Mouse (Mus musculus): ENCODE results near the gene Vangl1. TPM values are rescaled to one million over a fixed set of nuclear protein-coding genes. Genes with fewer than 3 reads are reported as not detected.

Gene Vangl1
- polyA plus RNA-seq, 2 experiments = 62.2 to 62.8 TPM

- Histone ChIP-seq H3K36me3 (replicated peaks; ENCODE audit: control insufficient read depth, insufficient read depth, low read depth) (no peaks in the 10 kb centered on the region), H3K9ac (replicated peaks) (no peak overlapping the region), H3K27ac (no peak overlapping the region), H3K4me3 (ENCODE audit: insufficient read depth in 1 of 2, low read depth in 2 of 2, low read length in 2 of 2) (no peak overlapping the region), H3K4me2 (ENCODE audit: low read depth) (no peak overlapping the region), H3K4me1 (replicated peaks; ENCODE audit: control insufficient read depth in 2 of 2, insufficient read depth in 2 of 2, low read length in 1 of 2) (peaks cover 0 to 21% of the 10 kb centered on the region in 2 experiments; a peak in 2 of 4 replicates), H3K9me3 (ENCODE audit: control insufficient read depth, low read length) (no peaks in the 10 kb centered on the region), H3K27me3 (ENCODE audit: control insufficient read depth, insufficient read depth, low read length) (peaks cover 15% of the 10 kb centered on the region)
- DNase-seq (ENCODE audit: low read depth in 3 of 3, low spot score in 3 of 3) = no peak
- ATAC-seq (ENCODE audit: insufficient read depth) = no peak
- no peak for TF ChIP-seq EP300 (IDR thresholded peaks at IDR 0.05; ENCODE audit: low read depth)
- TF ChIP-seq CTCF (IDR thresholded peaks at IDR 0.05; ENCODE audit: low read depth) = no peak
- WGBS (ENCODE audit: insufficient replicate concordance) = 70% methylated on average over 3 of the region's 3 CpGs
Observed at GRCm38 (mm10) chr3:102191575-102191974, 12.9 kb downstream of the Vangl1 start.

- TF ChIP-seq EP300 (IDR thresholded peaks at IDR 0.05; ENCODE audit: low read depth) (no peak), CTCF (IDR thresholded peaks at IDR 0.05; ENCODE audit: low read depth) (no peak)
- H3K36me3 ChIP-seq (replicated peaks; ENCODE audit: control insufficient read depth, insufficient read depth, low read depth) = no peaks in the 10 kb centered on the region
- peaks cover 15% of the 10 kb centered on the region for H3K27me3 ChIP-seq (ENCODE audit: control insufficient read depth, insufficient read depth, low read length)
- no peak overlapping the region for H3K27ac ChIP-seq
- ATAC-seq (ENCODE audit: insufficient read depth) (no peak), DNase-seq (ENCODE audit: low read depth in 3 of 3, low spot score in 3 of 3) (no peak)
- H3K9ac ChIP-seq (replicated peaks) = no peak overlapping the region
- peaks cover 0 to 21% of the 10 kb centered on the region in 2 experiments; a peak in 2 of 4 replicates for H3K4me1 ChIP-seq (replicated peaks; ENCODE audit: control insufficient read depth in 2 of 2, insufficient read depth in 2 of 2, low read length in 1 of 2)
- no peaks in the 10 kb centered on the region for H3K9me3 ChIP-seq (ENCODE audit: control insufficient read depth, low read length)
- no peak overlapping the region for H3K4me2 ChIP-seq (ENCODE audit: low read depth)
- no peak overlapping the region for H3K4me3 ChIP-seq (ENCODE audit: insufficient read depth in 1 of 2, low read depth in 2 of 2, low read length in 2 of 2)
Observed at GRCm38 (mm10) chr3:102190642-102191041, 13.9 kb downstream of the Vangl1 start.

- Histone ChIP-seq H3K4me2 (ENCODE audit: low read depth) (no peak overlapping the region), H3K27ac (no peak overlapping the region), H3K4me1 (replicated peaks; ENCODE audit: control insufficient read depth in 2 of 2, insufficient read depth in 2 of 2, low read length in 1 of 2) (peaks cover 0 to 16% of the 10 kb centered on the region in 2 experiments; a peak in 2 of 4 replicates), H3K36me3 (replicated peaks; ENCODE audit: control insufficient read depth, insufficient read depth, low read depth) (no peaks in the 10 kb centered on the region), H3K9ac (replicated peaks) (no peak overlapping the region), H3K4me3 (ENCODE audit: insufficient read depth in 1 of 2, low read depth in 2 of 2, low read length in 2 of 2) (no peak overlapping the region), H3K27me3 (ENCODE audit: control insufficient read depth, insufficient read depth, low read length) (peaks cover 15% of the 10 kb centered on the region), H3K9me3 (ENCODE audit: control insufficient read depth, low read length) (no peaks in the 10 kb centered on the region)
- 40% methylated on average over 4 of the region's 4 CpGs for WGBS (ENCODE audit: insufficient replicate concordance)
- DNase-seq (ENCODE audit: low read depth in 3 of 3, low spot score in 3 of 3) = no peak
- TF ChIP-seq EP300 (IDR thresholded peaks at IDR 0.05; ENCODE audit: low read depth) (no peak), CTCF (IDR thresholded peaks at IDR 0.05; ENCODE audit: low read depth) (no peak)
- no peak for ATAC-seq (ENCODE audit: insufficient read depth)
Observed at GRCm38 (mm10) chr3:102190015-102190414, 14.5 kb downstream of the Vangl1 start.

GRCm38 (mm10) chr3:102188972-102189371 is 15.5 kb downstream of the Vangl1 start:
- H3K36me3 ChIP-seq (replicated peaks; ENCODE audit: control insufficient read depth, insufficient read depth, low read depth) = no peaks in the 10 kb centered on the region
- no peaks in the 10 kb centered on the region for H3K9me3 ChIP-seq (ENCODE audit: control insufficient read depth, low read length)
- H3K4me3 ChIP-seq (ENCODE audit: insufficient read depth in 1 of 2, low read depth in 2 of 2, low read length in 2 of 2) = no peak overlapping the region
- DNase-seq (ENCODE audit: low read depth in 3 of 3, low spot score in 3 of 3) (no peak), ATAC-seq (ENCODE audit: insufficient read depth) (no peak)
- no peak overlapping the region for H3K4me2 ChIP-seq (ENCODE audit: low read depth)
- no peak overlapping the region for H3K27ac ChIP-seq
- 66% methylated on average over 6 of the region's 6 CpGs for WGBS (ENCODE audit: insufficient replicate concordance)
- H3K27me3 ChIP-seq (ENCODE audit: control insufficient read depth, insufficient read depth, low read length) = peaks cover 6% of the 10 kb centered on the region; the same call in 1 of the 2 replicates
- H3K9ac ChIP-seq (replicated peaks) = no peak overlapping the region
- peaks cover 0 to 9% of the 10 kb centered on the region in 2 experiments; a peak in 1 of 4 replicates for H3K4me1 ChIP-seq (replicated peaks; ENCODE audit: control insufficient read depth in 2 of 2, insufficient read depth in 2 of 2, low read length in 1 of 2)
- TF ChIP-seq CTCF (IDR thresholded peaks at IDR 0.05; ENCODE audit: low read depth) = no peak
- TF ChIP-seq EP300 (IDR thresholded peaks at IDR 0.05; ENCODE audit: low read depth) = no peak

- DNase-seq (ENCODE audit: low read depth in 3 of 3, low spot score in 3 of 3) (no peak), ATAC-seq (ENCODE audit: insufficient read depth) (no peak)
- Histone ChIP-seq H3K4me3 (ENCODE audit: insufficient read depth in 1 of 2, low read depth in 2 of 2, low read length in 2 of 2) (no peak overlapping the region), H3K27ac (no peak overlapping the region), H3K36me3 (replicated peaks; ENCODE audit: control insufficient read depth, insufficient read depth, low read depth) (no peaks in the 10 kb centered on the region), H3K9ac (replicated peaks) (no peak overlapping the region), H3K9me3 (ENCODE audit: control insufficient read depth, low read length) (no peaks in the 10 kb centered on the region), H3K27me3 (ENCODE audit: control insufficient read depth, insufficient read depth, low read length) (no peaks in the 10 kb centered on the region), H3K4me2 (ENCODE audit: low read depth) (no peak overlapping the region), H3K4me1 (replicated peaks; ENCODE audit: control insufficient read depth in 2 of 2, insufficient read depth in 2 of 2, low read length in 1 of 2) (no peaks in the 10 kb centered on the region)
- TF ChIP-seq CTCF (IDR thresholded peaks at IDR 0.05; ENCODE audit: low read depth) = no peak
- TF ChIP-seq EP300 (IDR thresholded peaks at IDR 0.05; ENCODE audit: low read depth) = no peak
- 62% methylated on average over 4 of the region's 4 CpGs for WGBS (ENCODE audit: insufficient replicate concordance)
Observed at GRCm38 (mm10) chr3:102187401-102187800, 17.1 kb downstream of the Vangl1 start.

All from liver, embryonic 14.5 days (tissue).